Mouse (Mus musculus) heart, postnatal 25 days (tissue): ENCODE measurements at regions not wholly inside any gene's neighbourhood (a gene's known extent, or its start where the extent isn't known, plus 50 kb on each side); places are given as distances from the start of the nearest gene placed in this dataset.

Source experiments
- DNase-seq: peaks from one replicate; pipeline ENCODE4 v3.0.0; 2022; ENCODE audit warnings: low spot score
- intact Hi-C: fragments of 180-260 bp; cut with DNase I; formaldehyde crosslinking; loops from one replicate; pipeline ENCODE4 v1.15.1; 2025

DNA sequence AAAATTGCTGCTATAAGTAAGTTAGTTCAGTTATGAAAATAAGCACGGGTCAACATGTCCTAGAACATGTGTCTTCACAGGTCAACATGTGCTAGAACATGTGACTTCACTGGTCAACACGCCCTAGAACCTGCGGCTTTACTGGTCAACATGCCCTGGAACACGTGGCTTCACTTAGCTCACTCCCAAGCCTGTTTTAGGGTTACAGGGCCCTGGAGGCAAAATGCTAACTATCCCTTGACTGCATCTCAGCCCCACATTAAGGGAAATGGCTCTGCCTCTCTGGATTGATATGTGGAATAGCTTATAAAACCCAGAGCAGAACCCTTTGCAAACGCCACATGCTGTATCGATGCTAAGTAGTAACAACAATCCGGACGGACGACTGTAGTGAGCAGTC is 67.8 kb downstream of the Nkx6-1 start:
- intact Hi-C loops: no loop called here
- no peak for DNase-seq

- intact Hi-C loops: no loop called here
- no peak for DNase-seq
These were observed 73.6 kb downstream of the Nkx6-1 start for GRCm38 (mm10) chr5:101591236-101591635.

DNA sequence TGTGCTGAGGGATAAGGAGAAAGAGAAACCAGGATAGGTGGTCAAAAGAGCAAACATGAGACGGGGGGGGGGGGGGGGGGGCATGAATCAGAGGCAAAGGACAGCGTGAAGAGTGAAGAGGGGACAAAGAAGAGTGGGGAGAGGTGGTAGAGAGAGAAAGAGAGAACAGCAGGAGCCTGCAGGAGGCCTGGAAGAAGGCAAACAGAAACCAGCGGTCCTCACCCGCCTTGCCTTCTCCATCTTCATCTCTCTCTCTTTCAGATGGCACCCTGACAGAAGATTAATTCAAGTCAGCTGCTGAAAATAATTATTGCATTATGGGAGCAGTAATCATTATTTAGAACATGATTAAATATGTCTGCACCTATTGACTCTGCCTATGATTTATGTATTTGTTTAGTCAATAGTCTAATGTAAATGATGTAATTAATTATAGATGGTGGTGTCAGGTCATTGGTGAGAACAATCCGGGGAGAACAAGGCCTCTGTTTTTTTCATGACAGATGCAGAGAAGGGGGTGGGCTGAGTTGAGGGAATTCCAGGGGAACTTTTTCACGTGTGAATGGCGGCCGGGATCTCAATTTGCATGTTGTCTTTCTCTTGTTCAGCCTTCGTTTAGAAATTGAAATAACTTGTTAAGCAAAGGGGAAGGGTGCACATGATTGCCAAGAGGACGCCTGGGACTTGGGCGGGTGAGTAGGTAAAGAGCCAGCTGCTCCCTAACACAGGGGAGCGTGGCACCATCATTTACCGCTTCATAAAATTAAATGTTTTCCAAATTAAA is 74.3 kb downstream of the Nkx6-1 start:
- intact Hi-C loops: no loop called here
- no peak for DNase-seq

- no peak for DNase-seq
- intact Hi-C loops: no loop called here
These were observed 91.8 kb downstream of the Nkx6-1 start for GRCm38 (mm10) chr5:101572966-101573365.

GRCm38 (mm10) chr5:101565770-101566169 is 99.0 kb downstream of the Nkx6-1 start:
- intact Hi-C loops: no loop called here
- DNase-seq: no peak

- intact Hi-C loops: no loop called here
- DNase-seq: no peak
These were observed 104.4 kb downstream of the Nkx6-1 start for GRCm38 (mm10) chr5:101560366-101560765.

DNA sequence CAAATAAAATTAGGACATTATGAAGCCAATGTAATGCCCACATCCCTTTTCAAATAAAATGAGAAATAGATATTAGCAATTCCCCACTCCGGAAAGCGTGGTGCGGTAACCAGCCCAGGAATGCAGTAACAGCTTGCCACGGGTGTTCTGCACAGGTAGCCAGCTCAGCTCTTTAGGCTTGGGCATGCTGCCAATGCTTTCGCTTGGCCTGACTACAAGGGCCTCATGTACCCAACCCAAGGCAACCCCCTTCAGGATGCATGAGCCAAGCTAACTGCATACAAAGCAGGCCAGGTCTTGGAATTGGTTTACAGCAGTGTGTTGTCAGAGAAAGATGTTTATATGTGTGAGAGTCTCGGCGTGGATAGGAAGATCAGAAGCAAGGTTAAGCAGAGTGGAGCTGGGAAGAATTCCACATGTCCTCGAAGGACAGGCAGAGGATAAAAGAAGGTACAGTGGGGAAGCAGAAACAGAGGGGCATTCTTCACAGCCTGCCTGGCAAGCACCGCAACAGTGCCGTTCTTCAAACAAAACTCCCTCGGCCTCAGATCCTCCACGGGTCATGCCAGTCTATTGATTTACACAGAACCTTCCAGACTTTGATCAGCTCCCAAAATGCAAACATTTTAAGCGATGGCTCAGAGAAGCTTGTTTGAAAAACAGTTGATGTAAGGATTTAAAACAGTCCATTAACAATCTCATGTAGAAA is 106.4 kb downstream of the Nkx6-1 start:
- intact Hi-C loops: no loop called here

DNA sequence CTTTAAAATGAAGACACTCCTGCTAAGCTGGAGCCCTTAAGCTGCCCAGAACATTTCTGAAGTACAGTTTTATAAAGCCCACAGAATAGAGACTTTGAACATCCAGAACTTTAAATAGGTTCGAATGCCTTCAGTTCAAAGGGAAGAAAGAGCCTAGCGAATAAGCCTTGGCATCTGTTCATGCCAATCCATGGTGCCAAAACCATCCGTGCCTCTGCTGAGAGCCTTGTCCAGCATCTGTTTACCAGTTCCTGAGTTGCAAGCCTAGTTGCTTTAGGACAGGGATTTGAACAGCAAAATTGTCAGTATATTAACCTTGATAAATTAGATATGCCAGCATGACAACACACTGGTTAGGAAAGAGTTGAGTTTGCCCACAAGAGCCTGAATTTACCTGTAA is 107.6 kb downstream of the Nkx6-1 start:
- intact Hi-C loops: no loop called here
- no peak for DNase-seq

More for the DNA sequence above, 106.4 kb downstream of the Nkx6-1 start:
- DNase-seq: no peak

DNA sequence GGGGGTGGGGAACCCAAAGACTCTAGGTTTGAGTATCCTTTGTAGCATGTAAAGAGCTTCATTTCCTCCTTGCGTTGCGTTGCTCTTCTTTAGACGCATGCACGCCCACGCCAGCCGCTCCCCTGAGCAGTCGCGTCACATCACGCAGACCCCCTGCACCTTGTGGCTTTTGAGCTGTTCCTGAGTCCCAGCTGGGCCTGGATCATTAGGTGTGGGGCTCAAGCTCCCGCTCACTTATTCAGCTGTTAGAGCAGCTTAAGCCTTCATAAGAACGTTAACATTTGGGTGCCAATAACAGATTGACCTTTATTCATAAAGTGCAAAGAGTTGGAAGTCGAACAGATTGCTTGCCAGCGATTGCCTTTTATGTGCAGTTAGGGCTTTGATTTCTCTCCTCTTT is 121.5 kb downstream of the Nkx6-1 start:
- intact Hi-C loops: no loop called here
- no peak for DNase-seq

GRCm38 (mm10) chr5:101539818-101540217 is 125.0 kb downstream of the Nkx6-1 start:
- intact Hi-C loops: no loop called here
- DNase-seq: no peak

GRCm38 (mm10) chr5:101539254-101539549 is 125.6 kb downstream of the Nkx6-1 start:
- intact Hi-C loops: no loop called here
- no peak for DNase-seq

DNA sequence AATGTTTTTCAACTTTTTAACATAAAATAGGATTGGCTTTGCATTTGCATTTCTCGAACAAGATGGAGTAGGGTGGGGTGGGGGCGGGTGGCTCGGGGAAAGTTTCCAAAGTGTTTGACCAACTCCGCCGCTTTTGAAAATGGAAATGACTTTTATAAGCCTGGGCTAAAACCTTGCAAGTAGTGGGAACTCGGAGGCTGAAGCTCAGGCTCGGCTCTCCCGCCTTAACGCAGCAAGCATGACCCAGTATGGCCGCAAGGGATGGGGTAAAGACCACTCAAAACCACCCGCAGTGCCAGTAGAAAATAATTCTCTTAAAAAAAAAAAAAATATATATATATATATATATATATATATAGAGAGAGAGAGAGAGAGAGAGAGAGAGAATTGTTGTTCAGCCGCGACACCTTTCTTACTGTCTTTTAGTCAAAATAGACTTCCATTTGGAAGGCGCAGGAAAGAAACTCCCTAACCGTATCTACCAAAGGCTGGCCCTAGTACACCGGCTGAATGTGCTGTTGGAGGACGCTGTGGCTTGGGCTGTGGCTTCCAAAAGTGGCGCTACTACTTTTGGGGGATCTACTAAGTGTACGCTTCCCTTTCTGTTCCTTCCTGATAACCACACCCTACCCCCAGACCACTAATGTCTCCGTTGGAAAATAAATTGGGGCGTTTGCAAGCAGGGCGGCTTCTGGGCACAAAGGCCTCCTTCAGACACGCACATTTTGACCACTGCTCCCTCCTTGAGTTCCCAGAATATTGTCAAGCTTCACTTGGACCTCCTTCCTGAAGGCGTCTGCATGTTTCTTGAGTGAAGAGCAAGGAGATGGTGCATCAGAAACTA is 126.2 kb downstream of the Nkx6-1 start:
- DNase-seq: no peak
- intact Hi-C loops: no loop called here

- intact Hi-C loops: no loop called here
- DNase-seq: no peak
These were observed 127.0 kb downstream of the Nkx6-1 start for GRCm38 (mm10) chr5:101537518-101538380.

GRCm38 (mm10) chr5:101535451-101535850 is 129.3 kb downstream of the Nkx6-1 start:
- no peak for DNase-seq
- intact Hi-C loops: no loop called here

DNA sequence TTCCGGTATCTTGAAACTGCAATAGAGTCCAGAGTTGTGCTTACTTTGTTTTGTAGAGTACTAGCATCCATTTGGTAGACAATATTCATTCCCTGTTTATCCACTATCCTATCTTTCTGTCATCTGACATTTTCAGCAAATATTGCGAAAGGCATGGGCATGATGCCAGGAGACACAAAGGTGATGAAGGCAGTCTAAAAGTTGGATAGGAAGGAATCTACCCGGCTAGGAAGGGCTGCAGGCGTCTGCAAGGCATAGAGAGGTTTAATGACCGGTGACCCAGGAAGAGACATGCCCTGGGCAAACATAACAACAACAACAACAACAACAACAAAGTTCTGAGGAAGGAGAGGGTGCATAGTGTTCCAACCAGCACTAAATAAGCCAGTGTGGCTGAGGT is 139.4 kb downstream of the Nkx6-1 start:
- intact Hi-C loops: no loop called here
- no peak for DNase-seq

DNA sequence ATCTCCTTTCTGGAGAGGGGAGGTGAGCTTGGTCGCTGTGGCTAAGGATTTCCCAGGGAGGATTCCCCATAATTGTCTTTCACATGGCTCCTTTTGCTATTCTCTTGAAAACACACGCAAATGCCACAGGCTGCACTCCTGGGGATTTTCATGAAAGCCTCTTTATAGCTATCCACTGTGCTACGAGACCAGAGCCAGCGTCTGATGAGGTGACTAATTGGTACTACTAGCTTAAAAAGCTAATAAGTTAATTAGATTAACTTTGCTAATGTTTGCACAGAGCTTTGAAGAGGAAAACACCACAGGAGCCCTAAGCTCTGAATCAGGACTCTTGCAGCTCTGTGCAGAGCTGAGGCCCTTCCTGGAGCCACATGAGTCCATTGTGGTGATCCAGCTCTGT is 140.1 kb downstream of the Nkx6-1 start:
- intact Hi-C loops: no loop called here
- no peak for DNase-seq

GRCm38 (mm10) chr5:101523902-101524301 is 140.9 kb downstream of the Nkx6-1 start:
- DNase-seq: no peak
- intact Hi-C loops: no loop called here

DNA sequence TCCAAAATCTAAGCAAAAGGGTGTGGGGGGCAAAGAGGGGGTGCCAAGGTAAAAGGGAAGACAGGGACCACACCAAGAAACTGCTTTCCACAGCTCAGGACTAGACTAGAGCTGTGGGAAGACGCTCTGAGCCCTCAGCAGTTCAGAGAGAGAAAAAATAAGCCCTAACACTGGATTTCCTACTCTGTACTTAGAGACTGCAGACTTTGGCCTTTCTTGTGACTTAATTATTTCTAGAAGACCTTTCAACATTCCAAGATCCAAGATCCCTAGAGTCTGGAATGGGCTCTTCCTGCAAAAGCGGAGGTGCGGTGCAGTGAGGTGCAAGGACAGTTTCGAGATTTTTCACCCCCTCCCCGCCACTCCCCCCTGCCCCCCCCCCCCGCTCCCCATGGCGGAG is 141.3 kb downstream of the Nkx6-1 start:
- no peak for DNase-seq
- intact Hi-C loops: no loop called here

DNA sequence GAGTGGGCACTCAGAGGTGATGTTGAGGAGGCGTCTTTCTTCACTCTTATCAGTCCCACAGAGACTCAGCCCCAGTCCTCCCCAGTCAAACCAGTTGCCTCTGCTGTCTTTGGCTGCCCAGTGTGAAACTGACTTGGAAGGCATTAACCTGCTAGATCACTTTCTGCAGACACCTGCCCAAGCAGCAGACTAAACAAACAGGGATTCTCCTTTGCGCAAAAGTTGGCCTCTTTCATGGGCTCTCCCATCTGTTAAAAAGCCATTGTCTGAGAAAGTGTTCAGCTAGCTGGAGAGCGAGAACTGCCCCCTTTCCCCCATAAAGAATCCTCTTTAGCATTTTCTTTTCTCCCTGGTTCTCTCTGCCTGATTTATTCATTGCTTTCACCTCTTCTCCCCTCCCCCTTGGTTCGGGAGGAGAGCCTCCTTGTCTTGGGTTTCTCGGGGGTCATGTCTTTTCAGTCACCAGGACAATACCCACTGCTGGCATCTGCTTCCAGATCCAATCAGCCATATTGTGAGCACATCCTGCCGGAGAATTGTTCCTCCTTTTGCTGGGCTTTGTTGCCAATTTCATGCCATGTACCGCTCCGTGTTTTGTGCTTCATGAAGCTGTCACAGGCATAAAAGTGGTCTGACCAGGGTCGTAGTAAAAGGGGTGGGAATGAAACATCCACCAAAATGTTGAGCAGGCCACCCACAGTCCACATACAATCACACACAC is 143.7 kb downstream of the Nkx6-1 start:
- no peak for DNase-seq
- intact Hi-C loops: no loop called here
